Mouse (Mus musculus): Measurements from ENCODE around the gene Wdr78.

Wdr78 gene

DNA sequence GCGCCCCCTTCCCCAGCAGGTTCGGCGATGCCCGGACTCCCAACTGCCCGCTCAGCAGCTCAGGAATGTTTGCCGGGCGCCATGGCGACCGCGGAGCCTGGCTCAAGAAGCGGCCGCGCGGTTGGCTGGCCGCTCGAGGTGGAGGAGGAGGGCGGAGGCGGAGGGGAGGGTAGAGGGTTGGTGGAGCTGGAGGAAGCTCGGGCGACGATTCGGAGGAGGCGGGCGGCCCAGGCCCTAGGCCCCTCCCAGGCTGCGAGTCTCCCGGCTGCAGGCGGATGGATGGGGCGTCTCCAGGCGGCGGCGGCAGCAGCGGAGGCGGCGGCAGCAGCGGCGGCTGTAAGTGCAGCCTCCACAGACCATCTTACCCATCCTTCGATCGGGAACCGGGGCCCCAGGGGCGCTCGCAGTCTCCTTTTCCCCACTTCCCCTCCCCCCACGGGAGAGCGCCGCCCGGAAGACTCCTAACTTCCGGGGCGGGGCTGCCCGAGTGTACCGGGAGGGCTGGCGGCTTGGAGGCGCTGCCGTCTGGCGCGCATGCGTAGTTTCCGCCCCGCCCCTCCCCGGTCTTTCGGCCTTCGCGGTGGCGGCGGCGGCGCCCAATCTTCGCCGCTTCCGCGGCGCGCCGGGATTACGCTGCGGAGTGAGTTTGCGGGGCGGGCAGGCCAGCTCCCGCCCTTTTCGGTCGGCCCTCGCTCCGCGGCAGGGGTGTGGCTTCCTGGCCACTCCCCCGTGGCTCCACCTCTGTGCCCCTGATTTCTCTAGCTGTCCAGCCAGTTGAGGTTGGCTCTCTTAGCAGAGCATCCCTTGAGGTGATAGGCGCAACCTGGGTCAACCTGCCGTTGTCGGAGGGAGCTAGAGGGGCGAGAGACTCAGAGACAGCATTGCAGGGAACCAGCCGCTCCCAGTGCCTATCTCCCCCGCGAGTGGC, at the start of gene Wdr78, which contains the start of gene Mier1:
Gene Wdr78, minus strand, starts transcription at position 372 of the 928 bp plus-strand sequence.
Gene Mier1, plus strand, starts transcription at position 207 of the 928 bp plus-strand sequence.
- DNase-seq (ENCODE audit: low spot score in 2 of 2), result peak; percentile 89 to 90

DNA sequence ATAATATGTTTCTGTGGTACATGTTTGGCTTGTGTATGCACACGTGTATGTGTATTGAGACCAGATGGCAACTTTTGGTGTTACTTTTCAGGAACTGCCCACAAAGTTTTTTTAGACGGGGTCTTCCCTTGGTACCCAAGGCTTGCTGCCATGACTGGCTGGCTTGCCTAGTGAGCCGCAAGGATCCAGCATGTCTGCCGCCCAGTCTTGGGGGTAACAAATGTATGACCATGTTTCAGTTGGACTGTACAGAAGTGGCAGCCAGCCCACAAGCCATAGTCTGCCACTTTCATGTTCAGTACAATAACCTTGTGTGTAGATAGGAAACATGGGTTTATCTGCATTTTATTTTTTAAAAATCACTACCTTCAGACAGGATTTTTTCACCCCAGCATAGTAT, 44.4 kb upstream of the Wdr78 start:
- DNase-seq (ENCODE audit: low spot score in 2 of 2), result no peak

DNA sequence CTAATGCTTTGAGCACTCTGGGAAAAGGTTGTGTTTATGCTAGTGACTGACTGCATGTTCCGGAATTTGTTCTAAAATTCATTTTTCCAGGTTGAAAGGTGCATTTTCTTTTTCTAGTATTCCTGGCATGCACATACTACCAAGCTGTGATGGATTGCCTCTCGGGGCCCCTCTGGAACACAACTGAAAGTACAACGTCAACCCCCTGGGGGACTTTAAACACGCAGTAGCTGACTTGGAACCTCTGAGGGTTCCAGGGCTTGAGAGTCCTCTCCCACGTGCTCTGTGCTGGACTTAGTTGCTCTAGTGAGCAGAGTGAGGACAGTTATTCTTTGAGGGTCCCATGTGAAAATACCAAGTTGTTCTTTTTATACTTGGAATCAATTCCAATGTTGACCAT, 37.6 kb upstream of the Wdr78 start:
- no peak for DNase-seq (ENCODE audit: low spot score in 2 of 2)

DNA sequence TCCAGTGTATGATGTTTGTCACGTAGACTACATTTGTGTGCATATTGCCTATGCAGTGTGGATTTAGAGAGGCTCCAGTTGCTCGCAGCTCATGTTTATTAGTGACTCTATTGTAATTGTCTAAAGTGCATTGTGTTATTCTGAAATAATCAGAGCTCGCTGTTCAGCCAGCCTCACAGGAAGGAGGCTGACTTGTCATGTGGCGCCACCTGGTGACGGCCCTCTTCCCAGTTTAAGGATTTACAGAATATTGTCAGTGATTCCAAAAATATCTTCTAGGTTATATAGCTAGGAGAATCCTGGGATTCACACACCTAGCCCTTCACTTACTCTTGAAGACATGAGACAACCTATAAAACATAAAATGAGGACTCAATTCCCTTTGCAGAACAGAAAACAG, 32.0 kb upstream of the Wdr78 start:
- DNase-seq (ENCODE audit: low spot score in 2 of 2), result peak; percentile 47 to 72

DNA sequence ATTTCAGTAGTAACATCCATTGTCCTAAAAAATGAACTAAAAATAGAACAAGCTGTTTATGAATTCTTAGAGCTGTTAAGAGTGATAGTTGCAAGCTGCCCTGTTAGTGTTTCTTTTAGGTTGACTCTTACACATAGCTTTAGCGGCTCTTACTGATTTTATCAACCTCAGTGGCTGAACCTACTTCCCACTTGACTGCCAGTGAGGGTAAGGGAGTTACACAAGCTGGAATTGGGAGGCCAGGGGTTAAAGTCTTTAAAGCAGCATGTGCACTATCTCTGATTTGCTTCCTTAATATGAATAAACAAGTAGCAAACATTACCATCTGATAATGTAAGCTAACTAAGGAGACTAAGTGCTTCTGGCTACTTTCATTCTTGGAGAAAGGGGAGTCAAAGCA, 22.6 kb upstream of the Wdr78 start:
- no peak for DNase-seq (ENCODE audit: low spot score in 2 of 2)

DNA sequence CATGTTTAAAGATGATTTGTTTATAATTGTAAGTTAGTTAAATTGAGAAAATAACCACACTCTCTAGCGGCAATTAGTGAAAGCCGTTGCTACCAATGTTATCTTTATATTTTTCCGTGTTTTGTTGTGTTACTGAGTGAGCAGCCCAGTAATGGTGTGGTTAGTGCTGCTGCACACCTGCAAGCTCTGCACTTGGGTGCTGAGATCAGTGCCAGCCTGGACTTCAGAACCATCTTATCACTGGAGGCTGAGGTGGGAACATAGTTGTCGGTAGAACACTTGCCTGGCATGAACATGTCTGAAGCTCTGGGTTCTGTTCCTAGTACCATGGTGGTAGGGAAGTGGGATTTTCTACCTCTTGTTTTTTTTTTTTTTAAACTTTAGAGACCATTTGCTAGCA, 12.2 kb upstream of the Wdr78 start:
- no peak for DNase-seq (ENCODE audit: low spot score in 2 of 2)

DNA sequence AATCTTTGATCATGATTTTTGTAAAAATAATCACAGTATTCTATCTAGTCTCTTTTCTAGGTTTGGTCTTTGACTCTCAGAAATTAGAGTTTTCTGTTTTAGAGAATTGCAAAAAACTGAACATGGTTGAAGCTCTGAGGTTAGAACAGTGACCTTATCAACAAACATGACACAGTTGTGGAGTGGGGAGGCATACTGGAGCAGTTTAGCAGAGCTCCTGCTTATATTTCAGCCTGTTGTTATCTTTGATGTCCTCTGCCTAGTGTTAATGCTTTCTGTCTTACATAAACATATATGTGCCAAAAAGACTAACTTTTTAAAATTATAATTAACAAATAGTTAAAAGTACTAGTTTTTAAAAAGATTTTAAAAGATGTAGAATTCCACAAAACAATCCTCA, 9.3 kb upstream of the Wdr78 start:
- DNase-seq (ENCODE audit: low spot score in 2 of 2), result no peak

DNA sequence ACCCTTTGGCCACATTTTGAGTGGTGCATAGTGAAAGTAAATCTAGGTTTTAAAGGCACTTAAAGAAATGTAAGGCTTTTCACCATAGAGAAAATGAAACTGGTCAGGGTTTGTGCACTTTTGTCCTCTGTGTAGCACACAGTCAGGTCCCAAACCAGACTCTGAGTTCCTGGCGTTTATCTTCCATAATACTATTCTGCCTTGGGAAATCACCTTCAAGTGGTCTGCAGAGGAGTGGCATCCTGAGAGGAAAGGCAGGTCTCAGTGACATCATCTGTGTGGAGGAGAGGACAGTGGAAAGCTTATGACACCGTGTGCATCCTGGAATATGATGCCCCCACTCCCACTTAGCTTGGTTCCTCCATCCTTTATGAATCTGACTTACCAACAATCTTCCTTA, 8.7 kb upstream of the Wdr78 start:
- no peak for DNase-seq (ENCODE audit: low spot score in 2 of 2)

DNA sequence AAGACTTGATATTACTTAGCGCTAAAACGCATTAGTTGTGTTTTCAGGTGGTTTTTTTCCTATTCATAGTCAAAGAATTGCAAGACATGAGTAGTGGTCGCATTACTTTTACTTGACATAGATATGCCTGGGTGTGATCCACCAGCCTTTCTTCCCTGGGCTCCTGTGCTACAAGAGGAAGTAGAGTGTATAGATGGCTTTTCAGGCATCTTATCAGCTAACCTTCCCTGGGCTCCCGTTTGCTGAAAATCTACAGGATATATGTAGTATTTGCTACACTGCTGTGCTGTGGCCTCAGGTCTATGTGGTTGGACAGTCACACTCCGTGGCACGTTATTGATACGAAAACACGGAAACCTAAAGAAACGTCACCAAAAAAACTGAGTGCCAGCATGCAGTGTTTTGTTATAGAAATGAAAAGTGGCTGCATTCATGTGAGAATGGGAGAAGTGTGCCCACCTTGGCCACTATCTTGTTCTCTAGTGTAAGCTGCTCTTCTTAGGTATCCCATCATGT, 6.6 kb upstream of the Wdr78 start:
- DNase-seq (ENCODE audit: low spot score in 2 of 2), result no peak

DNA sequence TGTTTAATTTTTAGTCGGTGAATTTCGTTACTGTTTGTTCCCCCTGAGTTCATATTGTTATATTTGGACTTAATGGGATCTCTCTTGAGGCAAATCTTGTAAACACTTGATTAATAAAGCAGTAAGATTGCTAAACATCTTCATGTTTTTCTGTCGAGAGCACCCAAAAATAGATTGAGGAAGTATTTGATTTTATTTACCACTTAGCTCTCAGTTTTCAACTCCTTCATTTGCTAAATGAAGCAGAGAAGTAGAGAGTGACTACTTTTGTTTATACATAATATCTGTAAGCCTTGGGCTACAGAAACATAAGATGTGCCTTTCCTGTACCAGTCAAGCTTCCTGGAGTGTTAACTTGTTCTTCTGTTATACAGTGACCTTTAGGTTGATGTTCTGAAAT, 6.0 kb upstream of the Wdr78 start:
- DNase-seq (ENCODE audit: low spot score in 2 of 2), result no peak

DNA sequence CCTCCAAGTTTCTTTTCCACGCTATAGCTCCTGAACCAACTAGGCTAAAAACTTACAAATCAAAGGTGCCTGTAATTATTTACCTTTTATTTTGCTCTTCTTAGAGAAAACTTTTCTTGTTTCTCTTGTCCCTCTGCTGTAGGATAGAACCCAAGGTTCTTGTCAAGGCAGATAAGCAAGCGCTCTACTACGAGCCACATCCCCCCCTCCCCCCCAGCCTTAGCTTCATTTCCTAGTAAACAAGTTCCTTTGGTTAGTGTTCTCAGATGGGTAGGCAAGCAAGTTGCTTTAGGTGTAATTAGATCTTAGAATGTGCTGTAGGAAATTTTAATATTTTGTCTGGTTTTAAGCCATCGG, 5.7 kb upstream of the Wdr78 start:
- DNase-seq (ENCODE audit: low spot score in 2 of 2), result no peak

DNA sequence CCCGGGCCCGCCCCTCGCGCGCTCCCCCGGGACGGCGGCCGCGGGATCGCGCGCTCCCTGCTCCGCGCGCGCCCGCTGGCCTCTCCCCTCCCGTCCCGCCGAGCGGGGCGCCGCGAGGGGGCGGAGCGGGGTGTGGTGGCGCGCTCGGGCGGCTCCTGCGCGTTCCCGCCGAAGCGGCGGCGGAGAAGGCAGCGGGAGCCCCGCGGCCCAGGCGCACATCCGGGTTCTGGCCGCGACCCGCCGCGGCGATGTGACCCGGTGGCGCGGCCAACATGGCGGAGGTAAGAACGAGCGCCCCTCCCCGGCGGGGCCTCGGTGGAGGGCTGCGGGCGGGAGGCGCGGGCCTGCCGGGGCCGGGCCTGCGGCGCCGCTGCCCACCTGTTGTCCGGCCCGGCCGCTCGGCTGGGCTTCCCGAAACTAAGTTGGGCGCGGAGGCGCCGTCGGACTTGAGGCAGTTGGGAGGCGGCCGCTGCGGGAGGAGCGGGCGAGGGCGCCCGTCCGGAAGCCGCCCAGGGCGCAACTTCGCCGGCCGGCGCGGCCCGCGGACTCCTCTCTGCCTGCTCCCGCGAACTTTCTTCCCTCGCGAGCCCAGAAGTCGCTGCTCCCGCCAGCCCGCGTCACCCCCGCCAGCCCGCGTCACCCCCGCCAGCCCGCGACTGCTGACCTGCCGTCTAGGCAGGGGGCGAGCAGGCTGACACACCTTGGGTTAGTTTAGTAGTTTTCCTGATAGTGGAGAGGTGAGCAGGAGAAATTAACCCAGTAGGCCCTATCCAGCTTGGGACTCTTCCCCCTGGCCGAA, 5.1 kb upstream of the Wdr78 start:
- peak; percentile 76 to 79 for DNase-seq (ENCODE audit: low spot score in 2 of 2)

DNA sequence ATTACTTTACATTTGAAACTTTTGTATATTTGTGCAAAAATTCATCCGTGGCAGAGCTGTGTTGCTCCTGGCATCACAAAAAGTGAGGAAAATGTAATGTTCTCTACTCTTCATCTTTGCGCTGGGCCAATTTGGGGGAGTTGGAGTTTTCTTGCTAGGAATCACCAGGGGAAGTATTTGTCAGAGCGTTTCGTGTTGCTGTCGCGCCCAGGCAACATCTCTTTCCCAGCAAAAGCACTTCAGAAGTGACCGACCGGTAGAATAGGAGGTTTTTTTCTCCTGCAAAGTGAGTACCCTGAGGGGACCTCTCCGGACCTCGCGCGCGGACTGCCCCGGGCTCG, 4.5 kb upstream of the Wdr78 start:
- no peak for DNase-seq (ENCODE audit: low spot score in 2 of 2)

DNA sequence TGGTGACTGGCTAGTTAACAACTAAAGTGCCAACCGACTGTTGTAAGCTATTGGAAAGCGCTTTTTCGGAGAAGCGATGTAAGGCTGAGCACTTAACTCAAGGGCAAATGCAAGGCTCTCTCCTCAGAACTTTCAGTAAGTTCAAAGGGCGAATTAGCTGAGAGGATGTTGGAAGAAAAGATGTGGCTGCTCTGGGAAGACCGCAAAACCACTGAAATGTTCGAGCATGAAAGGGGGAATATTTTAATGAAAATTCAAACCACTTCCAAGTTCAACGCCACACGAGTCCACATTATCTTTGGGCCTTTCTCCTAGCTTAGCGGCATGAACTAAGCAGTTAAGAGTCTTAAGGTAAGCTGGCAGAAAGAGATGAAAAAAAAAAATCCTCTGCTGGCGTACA, 953 bp downstream of the Wdr78 start:
- DNase-seq (ENCODE audit: low spot score in 2 of 2), result no peak

DNA sequence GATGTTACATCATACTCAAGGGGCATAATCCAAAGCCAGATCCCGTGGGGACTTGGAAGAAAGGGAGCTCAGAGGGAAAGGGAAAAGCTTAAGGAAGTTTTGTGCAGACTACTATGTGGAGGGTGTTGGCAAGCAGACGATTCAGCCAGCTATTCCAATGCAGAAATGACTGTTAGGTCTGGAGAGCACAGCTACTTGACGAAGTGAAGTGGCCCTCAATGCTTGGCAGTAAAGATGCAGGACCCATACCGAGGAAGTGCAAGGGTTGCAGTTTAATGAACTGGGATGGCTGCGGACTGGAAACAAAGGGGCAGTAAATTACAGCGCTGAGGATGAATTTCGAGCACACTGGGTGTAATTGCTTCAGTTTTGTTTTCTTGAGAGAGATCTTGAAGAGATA, 1.7 kb downstream of the Wdr78 start:
- DNase-seq (ENCODE audit: low spot score in 2 of 2), result no peak

DNA sequence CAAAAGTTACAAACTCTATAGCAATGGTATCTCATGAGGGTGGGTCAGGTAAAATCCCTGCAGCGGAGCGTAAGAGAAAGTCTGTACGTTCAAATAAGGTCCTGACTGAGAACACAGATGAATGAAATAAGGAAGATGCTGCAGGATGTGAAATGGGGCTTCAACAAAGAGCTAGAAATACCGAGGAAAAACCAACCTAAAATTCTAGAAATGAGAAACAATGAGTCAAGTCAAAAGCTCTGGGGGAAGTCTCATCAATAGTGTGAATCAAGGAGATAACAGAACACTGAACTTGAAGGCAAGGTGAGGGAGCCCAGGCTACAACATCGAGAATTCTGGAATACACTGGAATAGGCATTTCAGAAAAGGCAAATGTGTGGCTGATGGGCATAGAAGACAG, 15.8 kb downstream of the Wdr78 start:
- DNase-seq (ENCODE audit: low spot score in 2 of 2), result no peak

DNA sequence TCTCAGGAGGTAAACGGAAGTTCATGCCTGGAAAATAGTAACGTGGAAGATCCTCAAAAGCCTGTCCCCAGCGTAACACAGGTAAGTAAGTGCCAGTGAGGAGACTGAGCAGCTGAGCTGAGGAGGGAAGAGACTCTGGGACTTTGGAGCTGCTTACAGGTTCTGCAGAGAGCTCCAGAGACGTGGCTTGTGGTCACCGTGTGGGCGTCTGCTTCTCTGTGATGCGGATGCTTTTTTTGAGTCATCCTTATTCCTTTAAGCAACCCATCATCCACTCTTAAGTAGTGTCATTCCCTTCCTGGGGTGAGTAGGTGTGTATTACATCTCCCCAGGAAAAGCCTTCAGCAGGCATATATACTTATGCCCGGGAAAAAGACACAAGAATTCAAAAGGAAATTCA, 18.4 kb downstream of the Wdr78 start:
- no peak for DNase-seq (ENCODE audit: low spot score in 2 of 2)

DNA sequence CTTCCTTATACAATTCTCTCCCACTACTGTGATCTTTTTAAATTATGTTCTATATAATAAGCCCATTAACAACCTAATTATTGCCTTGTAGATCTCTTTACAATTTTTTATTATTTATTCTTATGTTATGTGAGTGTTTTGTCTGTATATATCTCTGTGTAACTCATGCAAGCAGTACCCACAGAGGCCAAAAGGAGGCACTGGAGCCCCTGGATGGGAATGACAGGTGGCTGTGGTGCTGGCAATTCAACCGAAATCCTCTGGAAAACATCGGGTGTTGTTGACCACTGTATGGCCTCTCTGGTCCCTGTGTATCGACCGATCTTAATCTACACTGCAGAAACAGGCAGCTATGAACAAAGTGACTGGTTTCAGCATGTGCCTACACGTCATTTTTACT, 29.1 kb downstream of the Wdr78 start:
- DNase-seq (ENCODE audit: low spot score in 2 of 2), result no peak

DNA sequence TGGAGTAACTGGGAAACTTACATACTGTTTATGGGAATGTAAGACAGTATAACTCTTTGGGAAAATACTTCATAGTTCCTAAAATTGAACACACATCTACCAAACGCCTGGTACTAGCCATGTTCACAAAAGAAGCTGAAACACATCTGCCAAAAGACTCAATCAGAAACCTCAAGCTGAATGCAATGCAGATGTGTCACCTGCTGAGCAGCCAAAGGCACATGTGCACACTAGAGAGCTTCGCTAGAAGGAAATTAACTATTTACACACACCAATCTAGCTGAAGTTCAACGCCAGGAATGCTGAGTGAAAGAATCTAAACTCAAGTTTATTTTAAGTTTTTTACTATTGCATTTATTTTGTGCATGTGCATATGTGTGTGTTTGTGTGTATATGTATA, 43.7 kb downstream of the Wdr78 start:
- DNase-seq (ENCODE audit: low spot score in 2 of 2), result no peak

DNA sequence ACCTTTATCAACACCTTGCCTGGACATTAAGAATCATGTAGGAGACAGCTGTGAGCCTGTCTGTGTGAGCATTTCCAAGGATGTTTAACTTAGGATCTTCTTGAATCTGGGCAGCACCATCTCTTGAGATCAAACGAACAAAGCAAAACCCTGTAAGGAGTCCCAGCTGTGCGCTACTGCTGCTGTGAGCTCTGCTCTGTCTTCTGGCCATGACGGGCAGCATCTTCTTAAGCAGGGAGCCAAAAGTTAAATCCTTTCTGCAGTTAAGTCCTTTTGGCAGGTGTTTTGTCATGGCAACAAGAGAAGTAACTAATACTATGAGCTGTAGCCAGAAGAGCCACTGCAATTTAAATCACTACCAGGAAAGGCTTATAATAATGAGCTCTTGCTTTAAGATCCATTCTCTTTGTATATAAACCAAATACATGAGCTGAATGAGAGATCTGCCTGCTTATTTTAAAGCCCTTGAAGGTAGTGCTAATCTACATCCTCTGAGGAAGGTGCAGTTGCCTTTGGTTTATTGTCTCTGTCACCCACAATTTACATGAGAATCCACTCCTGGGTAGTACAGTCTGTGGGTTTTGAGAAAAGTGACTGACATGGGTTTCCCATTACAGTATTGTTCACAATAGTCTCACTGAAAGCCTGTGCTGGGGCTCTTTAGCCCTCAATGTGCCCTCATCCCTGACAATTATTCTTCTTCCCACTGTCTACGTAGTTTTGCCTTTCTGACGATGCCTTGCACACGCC, 46.3 kb downstream of the Wdr78 start:
- no peak for DNase-seq (ENCODE audit: low spot score in 2 of 2)

DNA sequence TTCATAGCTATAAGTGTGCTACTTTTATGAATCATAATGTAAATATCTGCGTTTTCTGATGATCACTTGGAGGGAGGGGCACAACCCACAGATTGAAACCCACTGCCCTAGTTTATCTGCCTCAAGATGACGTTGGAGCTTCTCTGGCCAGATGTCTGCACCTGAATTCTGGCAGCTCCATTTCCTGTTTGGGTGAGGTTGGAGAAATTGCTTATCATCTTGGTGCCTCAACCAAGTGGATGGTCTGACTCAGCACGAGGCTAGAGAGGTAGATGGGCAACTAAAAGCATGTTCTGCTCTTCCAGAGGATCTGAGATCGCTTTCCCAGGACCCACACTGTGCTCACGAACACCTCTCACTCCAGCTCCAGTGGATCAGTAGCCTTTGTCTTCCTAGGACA, 49.4 kb downstream of the Wdr78 start:
- no peak for DNase-seq (ENCODE audit: low spot score in 2 of 2)

DNA sequence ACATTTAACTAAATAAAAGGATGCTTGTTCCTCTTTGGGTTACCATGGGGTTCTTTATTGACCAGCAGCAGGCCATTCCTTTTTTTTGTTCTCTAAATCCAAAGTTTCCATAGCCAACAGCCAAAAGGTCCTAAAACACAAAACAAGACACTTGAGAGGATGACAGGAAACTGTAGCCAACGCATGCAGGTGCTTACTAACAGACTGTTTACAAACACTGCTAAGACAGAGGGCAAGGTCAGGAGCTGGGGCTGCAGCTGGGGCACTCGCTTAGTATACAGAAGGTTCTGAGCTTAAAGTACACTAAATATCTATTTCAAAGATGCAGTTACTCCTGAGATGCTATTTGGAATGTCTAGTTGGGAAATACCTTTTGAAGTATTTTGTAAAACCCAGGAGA, 49.9 kb downstream of the Wdr78 start:
- DNase-seq (ENCODE audit: low spot score in 2 of 2), result no peak

All from spleen, postnatal 14 days (tissue).